Mouse (Mus musculus): ENCODE results near the gene L3mbtl4. TPM values are rescaled to one million over a fixed set of nuclear protein-coding genes. Genes with fewer than 3 reads are reported as not detected.

Gene L3mbtl4
- polyA plus RNA-seq, 1 experiment from 2014 or later = not detected

DNA sequence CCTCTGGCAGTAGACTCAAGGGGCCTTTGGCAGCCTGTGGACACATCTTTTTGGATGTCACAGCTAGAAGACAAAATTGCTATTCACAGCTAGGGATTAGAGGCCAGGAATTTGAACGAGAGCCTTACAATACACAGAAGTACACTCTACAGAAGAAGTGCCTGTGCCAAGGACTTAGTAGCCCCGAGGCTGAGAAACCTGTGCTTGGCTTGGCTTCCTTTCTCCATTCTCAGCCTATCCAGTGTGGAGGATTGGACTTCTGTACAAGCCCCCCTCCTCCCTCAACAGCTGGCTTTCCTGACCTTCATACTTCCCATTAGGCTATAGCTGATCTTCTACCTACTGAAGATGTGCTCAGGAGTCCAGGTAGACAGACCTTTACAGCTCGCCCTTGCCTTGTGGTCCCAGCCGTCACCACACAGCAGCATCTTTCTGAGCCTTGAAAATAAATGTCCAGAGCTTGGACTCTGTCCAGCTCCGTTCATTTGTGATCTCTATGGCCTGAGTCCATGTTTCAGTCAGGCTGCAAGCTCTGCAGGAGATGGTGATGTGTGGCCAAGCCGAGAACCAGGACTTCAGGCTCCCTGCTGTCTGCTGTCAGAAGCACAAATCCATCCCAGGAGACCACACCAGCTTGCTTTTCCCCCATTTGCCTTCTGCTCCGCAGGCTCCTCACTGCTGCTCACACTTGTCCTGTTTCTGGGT, 497.6 kb downstream of the L3mbtl4 start:
- no peaks in the 10 kb centered on the region for H3K36me3 ChIP-seq (ENCODE audit: control insufficient read depth, insufficient read depth, low read length)
- no peaks in the 10 kb centered on the region for H3K4me1 ChIP-seq (ENCODE audit: control insufficient read depth, insufficient read depth, low read length)
- no peak overlapping the region for H3K27ac ChIP-seq (replicated peaks; ENCODE audit: low read depth, low read length)
- no peaks in the 10 kb centered on the region for H3K9me3 ChIP-seq (ENCODE audit: control insufficient read depth, low read length)
- H3K9ac ChIP-seq (ENCODE audit: low read length) = no peak overlapping the region
- no peak overlapping the region for H3K4me2 ChIP-seq (ENCODE audit: low read depth, severe bottlenecking)
- H3K27me3 ChIP-seq (ENCODE audit: control insufficient read depth, insufficient read depth, low read length) = no peaks in the 10 kb centered on the region
- H3K4me3 ChIP-seq (ENCODE audit: low read depth, low read length) = no peak overlapping the region
- WGBS = 77% methylated on average over 7 of the region's 7 CpGs
- ATAC-seq (ENCODE audit: insufficient number of reproducible peaks, low FRiP score, low TSS enrichment, low read depth) (no peak), DNase-seq (ENCODE audit: low spot score) (no peak)

DNA sequence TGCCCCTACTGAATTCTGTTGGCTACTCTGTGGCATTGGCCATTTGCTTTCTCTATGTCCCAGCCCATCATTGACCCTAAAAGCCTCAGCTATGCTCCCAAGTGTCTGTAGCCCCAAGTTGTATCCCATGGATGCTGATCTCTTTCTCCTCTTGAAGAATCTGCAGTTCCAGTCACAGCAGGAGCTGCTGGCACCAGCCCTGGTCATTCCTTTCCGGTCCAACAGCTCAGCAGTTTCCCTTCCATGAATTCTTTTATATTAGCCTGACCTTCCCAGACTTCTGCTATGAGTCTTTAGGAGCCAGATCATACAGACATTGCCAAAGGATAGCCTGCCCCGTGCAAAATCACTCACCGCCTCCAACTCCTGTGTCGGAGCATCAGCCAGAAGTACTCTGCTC, 520.1 kb downstream of the L3mbtl4 start:
- H3K36me3 ChIP-seq (ENCODE audit: control insufficient read depth, insufficient read depth, low read length) = no peaks in the 10 kb centered on the region
- no peaks in the 10 kb centered on the region for H3K9me3 ChIP-seq (ENCODE audit: control insufficient read depth, low read length)
- DNase-seq (ENCODE audit: low spot score) (no peak), ATAC-seq (ENCODE audit: insufficient number of reproducible peaks, low FRiP score, low TSS enrichment, low read depth) (no peak)
- no peak overlapping the region for H3K27ac ChIP-seq (replicated peaks; ENCODE audit: low read depth, low read length)
- H3K4me3 ChIP-seq (ENCODE audit: low read depth, low read length) = no peak overlapping the region
- H3K4me1 ChIP-seq (ENCODE audit: control insufficient read depth, insufficient read depth, low read length) = no peaks in the 10 kb centered on the region
- no peak overlapping the region for H3K4me2 ChIP-seq (ENCODE audit: low read depth, severe bottlenecking)
- WGBS = 92% methylated on average over 4 of the region's 4 CpGs
- no peak overlapping the region for H3K9ac ChIP-seq (ENCODE audit: low read length)
- no peaks in the 10 kb centered on the region for H3K27me3 ChIP-seq (ENCODE audit: control insufficient read depth, insufficient read depth, low read length)

DNA sequence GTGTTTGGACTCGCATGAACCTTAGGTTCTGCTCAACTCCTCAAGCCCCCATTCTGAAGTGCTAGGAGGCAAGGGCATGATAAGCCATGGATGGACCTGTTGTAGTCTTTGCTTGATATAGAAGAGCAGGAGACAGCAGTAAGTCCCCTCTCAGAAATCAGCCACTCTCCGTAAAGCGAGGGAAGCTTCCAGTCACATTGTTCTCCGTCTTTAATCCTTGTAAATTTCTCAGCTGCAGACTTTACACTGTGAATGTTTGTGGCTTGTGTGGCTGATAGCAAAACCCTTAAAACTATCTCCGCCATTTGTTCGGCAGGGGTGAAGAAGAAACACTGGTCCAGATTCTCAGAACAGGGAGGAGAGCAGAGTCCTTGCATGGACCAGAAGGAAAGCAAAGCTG, 552.7 kb downstream of the L3mbtl4 start, which contains the start of gene Tmem200c:
Gene Tmem200c, plus strand, starts transcription at position 301 of the 400 bp plus-strand sequence.
- no peaks in the 10 kb centered on the region for H3K9me3 ChIP-seq (ENCODE audit: control insufficient read depth, low read length)
- no peaks in the 10 kb centered on the region for H3K4me1 ChIP-seq (ENCODE audit: control insufficient read depth, insufficient read depth, low read length)
- no peaks in the 10 kb centered on the region for H3K36me3 ChIP-seq (ENCODE audit: control insufficient read depth, insufficient read depth, low read length)
- H3K4me2 ChIP-seq (ENCODE audit: low read depth, severe bottlenecking) = no peak within 1 kb of the TSS
- ATAC-seq (ENCODE audit: insufficient number of reproducible peaks, low FRiP score, low TSS enrichment, low read depth) (no peak), DNase-seq (ENCODE audit: low spot score) (no peak)
- H3K27ac ChIP-seq (replicated peaks; ENCODE audit: low read depth, low read length) = no peak within 1 kb of the TSS
- no peak within 1 kb of the TSS for H3K9ac ChIP-seq (ENCODE audit: low read length)
- WGBS = 84% methylated on average over 6 of the region's 6 CpGs
- H3K27me3 ChIP-seq (ENCODE audit: control insufficient read depth, insufficient read depth, low read length) = no peaks in the 10 kb centered on the region
- no peak within 1 kb of the TSS for H3K4me3 ChIP-seq (ENCODE audit: low read depth, low read length)

Data from limb, embryonic 11.5 days (tissue).